In the genomic region with DNA sequence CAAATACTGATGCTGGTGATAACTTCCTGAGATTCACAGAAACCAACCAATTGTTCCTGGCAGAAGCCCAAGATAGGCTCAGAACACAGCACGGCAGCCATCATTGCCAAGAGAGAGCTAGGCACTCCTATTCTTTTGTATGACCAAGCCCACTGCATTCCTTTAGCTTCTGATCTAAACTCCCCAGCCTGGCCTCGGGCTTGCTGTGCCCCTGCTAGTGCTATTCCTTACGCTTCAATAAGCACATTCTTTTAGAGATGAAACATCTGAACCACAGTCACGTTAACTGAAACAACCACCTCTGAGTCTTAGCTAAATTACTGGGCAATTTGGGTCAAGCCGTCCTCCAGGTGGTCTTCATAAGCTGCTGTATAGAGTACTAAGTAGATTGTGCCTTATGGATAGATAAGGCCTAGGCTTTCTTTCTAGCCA, we compare ENCODE assay signal across 8 mouse cellular contexts. TPM values are rescaled to one million over a fixed set of nuclear protein-coding genes. Genes with fewer than 3 reads are reported as not detected.
DNase-seq lines count a peak whose midpoint lies in the region; ATAC-seq and TF ChIP-seq lines count a peak whose summit lies in the region.
"Had no signal": no experiment of that assay in that cellular context is flagged by ENCODE, and none has a peak within 500 bp of the region (broad histone marks: within the 10 kb centered on the region; RNA-seq: fewer than 3 reads in every experiment).

No protein-coding gene starts in this region.

- TF ChIP-seq CTCF in lung, postnatal 0 days (IDR thresholded peaks at IDR 0.05): no peak

- H3K36me3 ChIP-seq in hindbrain, embryonic 12.5 days: peaks cover 87% of the 10 kb centered on the region
- H3K36me3 ChIP-seq in midbrain, embryonic 12.5 days: peaks cover 92% of the 10 kb centered on the region
- peaks cover 8% of the 10 kb centered on the region for H3K36me3 ChIP-seq in intestine, embryonic 16.5 days (ENCODE audit: control insufficient read depth, insufficient read depth, low read length)
- peaks cover 25% of the 10 kb centered on the region for H3K36me3 ChIP-seq in lung, postnatal 0 days (ENCODE audit: insufficient read depth, low read length)

- no peak overlapping the region for H3K4me2 ChIP-seq in hindbrain, embryonic 12.5 days (replicated peaks)
- H3K4me2 ChIP-seq in midbrain, embryonic 12.5 days (replicated peaks): no peak overlapping the region
- no peak overlapping the region for H3K4me2 ChIP-seq in intestine, embryonic 16.5 days (ENCODE audit: low read depth, low read length)
- no peak overlapping the region for H3K4me2 ChIP-seq in lung, postnatal 0 days (replicated peaks; ENCODE audit: low read depth, low read length)

- peaks cover 12% of the 10 kb centered on the region for H3K4me1 ChIP-seq in hindbrain, embryonic 12.5 days
- H3K4me1 ChIP-seq in midbrain, embryonic 12.5 days: peaks cover 19% of the 10 kb centered on the region
- peaks cover 2% of the 10 kb centered on the region; the same call in 1 of the 2 replicates for H3K4me1 ChIP-seq in intestine, embryonic 16.5 days (ENCODE audit: control insufficient read depth, insufficient read depth, low read length)
- no peaks in the 10 kb centered on the region; the same call in 1 of the 2 replicates for H3K4me1 ChIP-seq in lung, postnatal 0 days (ENCODE audit: insufficient read depth, low read depth, low read length)

- ATAC-seq in hindbrain, embryonic 12.5 days (ENCODE audit: low FRiP score): peak; percentile 79
- no peak for ATAC-seq in midbrain, embryonic 12.5 days (ENCODE audit: low FRiP score, low read depth)
- ATAC-seq in intestine, embryonic 16.5 days: no peak
- ATAC-seq in lung, postnatal 0 days: no peak

- H3K9me3 ChIP-seq in hindbrain, embryonic 12.5 days (replicated peaks): 0 out of 2 replicates have a peak, but pooled peaks cover 5% of the 10 kb centered on the region
- 0 out of 2 replicates have a peak, but pooled peaks cover 5% of the 10 kb centered on the region for H3K9me3 ChIP-seq in midbrain, embryonic 12.5 days
- no peaks in the 10 kb centered on the region for H3K9me3 ChIP-seq in intestine, embryonic 16.5 days (ENCODE audit: control insufficient read depth, low read length)
- no peaks in the 10 kb centered on the region for H3K9me3 ChIP-seq in lung, postnatal 0 days (ENCODE audit: low read length)

- no peak overlapping the region for H3K4me3 ChIP-seq in hindbrain, embryonic 12.5 days
- H3K4me3 ChIP-seq in midbrain, embryonic 12.5 days: no peak overlapping the region
- H3K4me3 ChIP-seq in intestine, embryonic 16.5 days (ENCODE audit: low read length): no peak overlapping the region
- H3K4me3 ChIP-seq in lung, postnatal 0 days (ENCODE audit: low read depth, low read length): no peak overlapping the region

- H3K27me3 ChIP-seq in hindbrain, embryonic 12.5 days: no peaks in the 10 kb centered on the region
- H3K27me3 ChIP-seq in midbrain, embryonic 12.5 days: no peaks in the 10 kb centered on the region
- no peaks in the 10 kb centered on the region for H3K27me3 ChIP-seq in intestine, embryonic 16.5 days (replicated peaks; ENCODE audit: control insufficient read depth, insufficient read depth, low read length)
- H3K27me3 ChIP-seq in lung, postnatal 0 days (replicated peaks; ENCODE audit: insufficient read depth, low read length): no peaks in the 10 kb centered on the region

- no peak for TF ChIP-seq EP300 in lung, postnatal 0 days (IDR thresholded peaks at IDR 0.05)

- no peak overlapping the region for H3K9ac ChIP-seq in hindbrain, embryonic 12.5 days
- no peak overlapping the region for H3K9ac ChIP-seq in midbrain, embryonic 12.5 days (replicated peaks)
- H3K9ac ChIP-seq in intestine, embryonic 16.5 days (ENCODE audit: low read depth, low read length): no peak overlapping the region
- no peak overlapping the region for H3K9ac ChIP-seq in lung, postnatal 0 days (replicated peaks; ENCODE audit: low read depth)

- peak overlapping the region; percentile 67 for H3K27ac ChIP-seq in hindbrain, embryonic 12.5 days
- H3K27ac ChIP-seq in midbrain, embryonic 12.5 days (replicated peaks): peak overlapping the region; percentile 66
- no peak overlapping the region for H3K27ac ChIP-seq in intestine, embryonic 16.5 days (ENCODE audit: low read length)
- H3K27ac ChIP-seq in lung, postnatal 0 days (ENCODE audit: low read length): no peak overlapping the region

- peak; percentile 55 for DNase-seq in ZHBTc4 (ENCODE audit: low read depth, low spot score)
- DNase-seq in cerebellum, adult 9-11 months: peak; percentile 78
- DNase-seq in gastrocnemius, adult 8-10 months (ENCODE audit: low spot score in 2 of 2): no peak
- DNase-seq in lung, postnatal 0 days (ENCODE audit: low spot score): no peak
- DNase-seq: heart, postnatal 14 days had no signal

- 31% methylated on average over 5 of the region's 5 CpGs for WGBS in hindbrain, embryonic 12.5 days
- 31% methylated on average over 5 of the region's 5 CpGs for WGBS in midbrain, embryonic 12.5 days
- 66% methylated on average over 5 of the region's 5 CpGs for WGBS in intestine, embryonic 16.5 days
- WGBS in lung, postnatal 0 days: 58% methylated on average over 5 of the region's 5 CpGs

RNA-seq across cellular contexts. Expression of gene Pgd, which starts 53.5 kb away (rescaled TPM):
- polyA plus RNA-seq in hindbrain, embryonic 12.5 days (2016; fragmentation: Nextera tagmentation; extraction: Ambion mirVana): 116 and 123 TPM in 2 replicates
- polyA plus RNA-seq in midbrain, embryonic 12.5 days (2016; fragmentation: Nextera tagmentation; extraction: Ambion mirVana): 120 and 129 TPM in 2 replicates
- 10 to 100 TPM; 12.3 to 18.6 (median 15.7) TPM for total RNA-seq in gastrocnemius, adult 8-10 months (2022)
- 250 and 255 TPM in 2 replicates for polyA plus RNA-seq in intestine, embryonic 16.5 days (2015; fragmentation: Nextera tagmentation; extraction: Ambion mirVana)
- polyA plus RNA-seq in lung, postnatal 0 days (2015; fragmentation: Nextera tagmentation; extraction: Ambion mirVana): 113 and 119 TPM in 2 replicates

Comparison
In these comparisons a context has a peak if more than half of its experiments do, and no peak if none do; other contexts are left out.
1. DNase-seq: peak in ZHBTc4 (single experiment) and cerebellum, adult 9-11 months (single experiment); none in gastrocnemius, adult 8-10 months (0 of 2) and lung, postnatal 0 days (single experiment).
2. H3K27ac ChIP-seq: peak in hindbrain, embryonic 12.5 days (single experiment) and midbrain, embryonic 12.5 days (single experiment); none in intestine, embryonic 16.5 days (single experiment) and lung, postnatal 0 days (single experiment).